Mouse (Mus musculus) adrenal gland, postnatal 14 days (tissue): ENCODE measurements around the gene Spata31d1d. TPM values are rescaled to one million over a fixed set of nuclear protein-coding genes. Genes with fewer than 3 reads are reported as not detected.
"Not testable (repeated sequence)": the region's sequence is repeated elsewhere in the genome, so short reads cannot be mapped to it uniquely, and the experiment has no call there.

Source experiments
- DNase-seq: peaks from one replicate; pipeline ENCODE4 v3.0.0; 2021; ENCODE audit warnings: mixed read lengths
- total RNA-seq: library from RNA; stranded (reverse); gene quantifications from 2 replicates; pipeline ENCODE4 v1.2.3, GENCODE M21; 2021

The Spata31d1d gene
- total RNA-seq, 1 experiment from 2014 or later = not detected

- peak; percentile 88 for DNase-seq
Measured at GRCm38 (mm10) chr13:59728378-59729093, 3.0 kb downstream of the Spata31d1d start.

GRCm38 (mm10) chr13:59726139-59726867, 5.2 kb downstream of the Spata31d1d start:
- no peak for DNase-seq

- not testable (repeated sequence) for DNase-seq
Measured at GRCm38 (mm10) chr13:59722089-59722488, 9.5 kb downstream of the Spata31d1d start.

DNA sequence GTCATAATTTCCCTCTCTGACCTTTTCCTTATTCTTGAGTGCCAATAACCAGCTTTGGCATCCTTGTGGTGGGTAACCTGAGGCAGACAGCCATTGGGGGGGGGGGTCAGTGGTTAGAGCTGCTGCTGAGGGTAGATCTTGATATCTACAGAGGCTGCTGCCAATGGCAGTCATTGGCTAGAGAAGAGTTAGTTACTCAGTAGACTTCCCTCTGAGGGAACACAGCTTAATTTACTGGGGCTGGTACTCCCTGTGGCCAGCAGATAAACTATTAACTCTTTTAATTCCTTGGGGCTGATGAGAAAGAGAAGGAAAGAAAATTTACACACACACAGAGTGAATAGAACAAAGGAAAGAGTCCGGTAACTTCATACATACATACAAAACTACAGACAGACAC, 12.1 kb downstream of the Spata31d1d start:
- no peak for DNase-seq

DNA sequence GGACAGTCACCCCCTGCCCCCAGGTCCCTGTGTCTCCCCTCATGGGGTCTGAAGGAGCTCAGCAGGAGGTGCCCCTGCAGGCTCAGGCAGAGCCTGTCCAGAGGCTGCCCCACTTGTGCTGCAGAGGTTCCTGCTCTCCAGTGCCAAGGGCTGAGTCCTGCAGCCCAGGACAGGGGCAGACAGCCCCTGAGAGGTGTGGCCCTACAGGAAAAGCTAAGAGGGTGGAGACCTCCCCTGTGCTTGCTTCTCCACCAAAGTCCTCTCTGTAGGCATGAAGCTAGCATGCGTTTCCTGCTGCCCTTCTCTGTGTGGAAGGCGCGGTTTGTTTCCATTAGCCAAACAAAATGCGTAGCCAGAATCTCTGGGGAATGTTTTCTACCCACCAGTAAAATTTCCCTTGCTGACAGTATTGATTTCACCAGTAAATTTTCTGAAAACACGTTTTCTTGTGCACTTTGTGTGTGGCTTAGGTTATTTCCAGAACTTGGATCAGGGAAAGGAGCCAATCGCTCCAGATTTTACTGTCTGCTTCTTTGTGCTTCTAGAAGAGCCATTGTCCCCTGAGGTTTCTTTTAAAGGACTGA, 12.6 kb downstream of the Spata31d1d start:
- not testable (repeated sequence) for DNase-seq

- no peak for DNase-seq
Measured at GRCm38 (mm10) chr13:59713710-59714109, 17.8 kb downstream of the Spata31d1d start.

GRCm38 (mm10) chr13:59711984-59712383, 19.6 kb downstream of the Spata31d1d start, which contains the start of gene Spata31d1b:
Gene Spata31d1b (plus strand): TSS chr13:59712284.
- not testable (repeated sequence) for DNase-seq

DNA sequence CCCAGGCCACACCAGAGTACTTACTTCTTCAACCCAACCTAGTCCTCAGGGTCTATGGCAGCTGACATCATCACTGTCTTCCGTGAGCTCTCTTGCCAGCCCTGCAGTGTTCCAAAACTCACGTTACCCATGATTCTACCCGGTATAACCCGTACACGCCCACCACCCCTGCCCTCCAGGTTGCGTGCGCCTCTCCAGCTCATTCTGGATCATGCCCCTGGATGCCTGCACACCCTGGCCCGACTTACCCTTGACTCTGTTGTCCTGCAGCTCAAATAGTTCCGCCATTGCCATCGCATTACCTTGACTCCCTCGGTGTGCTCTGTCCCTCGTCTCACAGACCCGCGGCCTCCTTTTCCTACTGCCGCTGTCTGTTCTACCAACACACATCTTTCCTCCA, 21.3 kb downstream of the Spata31d1d start, which contains the start of gene Spata31d1a:
Gene Spata31d1a, minus strand, starts transcription at position 101 of the 400 bp plus-strand sequence.
- no peak for DNase-seq

DNA sequence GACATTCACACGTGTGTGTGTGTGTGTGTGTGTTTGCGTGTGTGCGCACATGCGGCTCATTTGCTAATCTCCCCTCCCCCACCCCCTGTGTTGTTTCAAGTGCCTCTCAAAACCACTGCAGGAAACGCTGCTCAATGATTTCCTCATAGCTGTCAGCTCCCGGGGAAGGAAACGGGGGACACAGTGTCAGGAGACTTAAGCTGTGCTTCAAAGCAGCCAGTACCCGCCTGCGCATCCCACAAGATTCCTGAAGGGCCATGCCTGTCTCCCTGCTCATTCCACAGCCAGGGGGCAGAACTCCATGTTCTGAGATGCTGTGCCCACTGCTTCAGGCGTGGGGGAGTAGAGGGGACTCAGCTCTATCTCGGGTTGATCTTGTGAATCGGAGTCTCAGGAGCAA, 27.0 kb downstream of the Spata31d1d start:
- peak; percentile 41 for DNase-seq

DNA sequence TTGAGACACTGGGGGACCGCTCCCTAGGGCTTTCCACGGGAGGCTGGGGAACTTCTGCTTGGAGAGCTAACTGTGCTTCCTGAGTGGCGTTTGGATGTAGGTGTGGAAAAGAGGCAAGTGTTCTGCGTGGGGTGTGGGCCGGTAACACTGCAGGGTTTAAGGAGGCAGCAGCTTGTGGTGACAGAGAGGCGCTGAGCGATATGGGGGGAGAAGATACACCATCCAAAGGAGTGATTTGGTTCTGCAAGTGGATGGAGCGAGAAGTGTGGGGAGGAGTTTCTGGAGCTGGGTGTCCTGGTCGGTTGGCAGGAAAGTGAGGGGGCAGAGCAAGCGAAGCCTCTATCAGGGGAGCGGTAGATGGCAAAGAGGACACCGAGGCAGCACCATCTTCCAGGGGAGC, 28.0 kb downstream of the Spata31d1d start:
- no peak for DNase-seq

- not testable (repeated sequence) for DNase-seq
Measured at GRCm38 (mm10) chr13:59700137-59700536, 31.4 kb downstream of the Spata31d1d start.

GRCm38 (mm10) chr13:59699131-59699530, 32.4 kb downstream of the Spata31d1d start:
- no peak for DNase-seq

GRCm38 (mm10) chr13:59695781-59696180, 35.8 kb downstream of the Spata31d1d start:
- DNase-seq = no peak

DNA sequence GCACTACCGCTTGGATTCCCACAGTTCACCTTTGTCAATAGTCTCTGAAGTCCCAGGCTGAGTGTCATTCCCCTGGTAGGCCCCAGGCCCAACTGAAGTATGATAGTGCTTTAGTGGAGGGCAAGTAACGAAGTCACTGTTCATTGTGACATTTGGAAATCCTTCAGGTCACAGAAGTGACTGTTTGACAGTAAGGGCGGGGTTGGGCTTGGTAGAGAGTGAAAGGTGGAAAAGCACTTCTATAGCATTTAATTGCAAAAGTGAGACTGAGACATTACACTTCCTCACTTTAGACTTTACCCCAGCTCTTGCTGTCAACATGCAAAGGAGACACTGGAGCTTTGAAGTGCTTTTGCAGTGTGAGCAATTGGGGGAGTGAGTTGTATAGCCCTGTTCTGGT, 37.5 kb downstream of the Spata31d1d start, which contains the start of gene 4921517D22Rik:
Gene 4921517D22Rik, minus strand, starts transcription at position 101 of the 400 bp plus-strand sequence.
- DNase-seq = no peak

DNA sequence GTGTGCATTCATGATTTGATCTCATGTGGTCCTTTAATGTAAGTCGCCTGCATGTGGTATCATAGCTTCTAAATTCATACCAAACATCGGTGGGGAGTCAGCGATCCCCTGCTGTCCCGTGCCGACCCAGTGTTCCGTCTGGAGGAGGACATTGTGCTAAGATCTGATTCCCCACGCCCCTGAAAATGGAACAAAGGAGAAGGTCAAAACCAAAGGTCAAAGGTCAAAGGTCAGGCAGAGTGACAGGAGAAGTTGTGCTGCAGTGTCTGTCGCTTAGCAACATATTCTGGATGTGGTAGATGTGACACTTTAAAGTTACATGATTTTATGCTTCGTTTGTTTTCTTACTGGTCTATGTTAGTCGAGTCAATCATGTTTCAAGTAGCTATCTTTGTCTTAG, 40.1 kb downstream of the Spata31d1d start:
- DNase-seq = no peak

GRCm38 (mm10) chr13:59690576-59690975, 41.0 kb downstream of the Spata31d1d start:
- no peak for DNase-seq

- no peak for DNase-seq
Measured at GRCm38 (mm10) chr13:59689843-59690242, 41.7 kb downstream of the Spata31d1d start.

- DNase-seq = no peak
Measured at GRCm38 (mm10) chr13:59689313-59689712, 42.2 kb downstream of the Spata31d1d start.

DNA sequence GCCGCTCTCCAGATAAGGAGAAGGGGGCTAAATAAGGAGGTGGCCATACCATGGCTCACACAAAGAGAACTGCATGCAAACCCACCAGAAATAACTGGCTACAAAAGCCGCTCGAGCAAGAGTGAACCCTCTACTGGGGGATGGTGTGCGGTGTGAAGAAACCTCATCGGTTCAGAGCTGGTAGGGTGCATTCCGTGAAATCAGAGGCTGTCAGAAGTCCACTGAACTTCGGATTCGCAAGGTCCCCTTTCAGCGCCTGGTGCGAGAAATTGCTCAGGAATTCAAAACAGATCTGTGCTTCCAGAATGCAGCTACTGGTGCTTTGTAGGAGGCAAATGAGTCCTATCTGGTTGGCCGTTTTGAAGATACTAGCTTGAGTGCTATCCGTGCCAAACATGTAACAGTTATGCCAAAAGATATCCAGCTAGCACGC, 43.2 kb downstream of the Spata31d1d start:
- DNase-seq = peak; percentile 27

- no peak for DNase-seq
Measured at GRCm38 (mm10) chr13:59685236-59685635, 46.3 kb downstream of the Spata31d1d start.

DNA sequence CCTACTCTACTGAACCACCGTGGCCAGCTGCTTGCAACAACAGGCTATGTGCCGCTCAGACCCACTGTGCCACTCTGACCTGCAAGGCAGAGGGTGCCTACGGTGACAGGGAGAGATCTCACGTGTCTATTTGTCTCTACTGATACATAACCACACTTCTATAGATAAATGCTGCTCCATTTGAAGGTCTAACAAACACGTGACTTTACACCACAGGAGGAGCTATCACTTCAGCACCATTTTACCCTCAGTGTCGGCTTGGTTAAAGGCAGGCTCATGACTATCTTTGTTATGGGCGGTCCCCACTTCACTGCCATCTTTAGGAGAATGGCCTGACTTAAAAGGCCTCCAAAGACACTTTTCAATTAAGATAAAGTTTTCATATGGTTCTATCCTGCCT, 48.9 kb downstream of the Spata31d1d start:
- DNase-seq = no peak

DNA sequence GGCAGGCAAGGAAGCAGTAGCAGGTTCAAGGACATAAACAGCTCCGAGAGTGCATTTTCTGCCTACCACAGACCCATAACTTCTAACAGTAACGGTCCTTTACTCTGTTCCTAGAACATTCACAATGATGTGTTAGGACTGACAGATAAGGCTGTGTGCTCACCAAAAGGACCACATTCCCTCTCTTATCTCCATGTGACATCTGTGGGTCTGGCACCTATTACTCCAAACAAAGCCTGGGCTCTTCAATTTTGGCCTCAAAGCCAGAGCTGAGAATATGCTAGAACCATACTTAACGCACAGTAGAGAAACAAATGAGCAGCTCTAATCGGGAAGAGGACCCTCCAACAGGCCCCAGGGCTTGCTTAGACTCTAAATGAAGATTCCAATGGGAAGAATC, 51.6 kb downstream of the Spata31d1d start:
- DNase-seq = no peak

GRCm38 (mm10) chr13:59679306-59679705, 52.2 kb downstream of the Spata31d1d start:
- DNase-seq = no peak
